Mouse (Mus musculus) cerebellum, postnatal 4 days (tissue): ENCODE data around the gene Sult1a1.

Source experiments
- DNase-seq, 2 experiments: peaks; one replicate each; pipeline ENCODE4 v3.0.0; 2022; ENCODE audit warnings: low spot score in 2 of 2, mixed read lengths in 1 of 2

Gene Sult1a1

DNA sequence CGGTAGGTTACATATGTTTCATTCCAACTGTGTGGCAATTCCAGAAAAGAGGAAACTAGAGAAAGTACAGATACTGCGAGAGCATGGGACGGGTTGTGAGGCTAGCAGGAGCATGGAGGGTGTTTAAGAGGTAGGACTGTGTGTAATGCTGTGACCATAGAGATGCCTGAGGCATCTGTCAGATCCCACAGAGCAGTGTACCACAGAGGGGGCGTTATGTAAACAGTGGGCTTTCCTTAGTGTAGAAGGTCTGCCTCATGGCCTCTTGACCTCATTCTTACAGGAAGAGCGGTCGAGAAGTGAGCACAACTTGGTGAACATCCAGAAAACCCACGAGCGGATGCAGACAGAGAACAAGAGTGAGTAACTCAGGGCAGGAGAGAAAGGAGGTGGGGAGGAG is 12.6 kb downstream of the Sult1a1 start:
- DNase-seq = no peak

DNA sequence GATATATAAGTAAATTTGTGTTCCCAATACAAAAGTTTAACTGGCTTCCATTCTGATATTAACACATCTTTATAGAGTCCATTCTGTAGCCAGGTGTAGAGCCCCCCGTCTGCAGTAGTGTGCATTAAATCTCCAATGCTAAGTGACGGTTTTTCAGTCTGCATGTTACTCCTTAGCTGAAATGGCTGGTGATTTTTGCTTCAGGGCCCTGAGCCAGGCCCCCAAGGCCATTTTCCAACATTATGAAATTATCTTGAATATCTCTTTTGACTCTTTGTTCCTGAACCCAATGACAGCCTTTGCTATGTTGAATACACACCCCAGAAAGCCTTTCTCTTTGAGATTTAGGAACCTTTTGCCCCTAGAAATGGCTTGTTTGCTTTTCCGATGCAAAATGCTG is 16.5 kb downstream of the Sult1a1 start:
- no peak for DNase-seq

GRCm38 (mm10) chr7:126657522-126657921 is 18.7 kb downstream of the Sult1a1 start:
- no peak for DNase-seq

GRCm38 (mm10) chr7:126655695-126656094 is 20.5 kb downstream of the Sult1a1 start:
- no peak for DNase-seq

DNA sequence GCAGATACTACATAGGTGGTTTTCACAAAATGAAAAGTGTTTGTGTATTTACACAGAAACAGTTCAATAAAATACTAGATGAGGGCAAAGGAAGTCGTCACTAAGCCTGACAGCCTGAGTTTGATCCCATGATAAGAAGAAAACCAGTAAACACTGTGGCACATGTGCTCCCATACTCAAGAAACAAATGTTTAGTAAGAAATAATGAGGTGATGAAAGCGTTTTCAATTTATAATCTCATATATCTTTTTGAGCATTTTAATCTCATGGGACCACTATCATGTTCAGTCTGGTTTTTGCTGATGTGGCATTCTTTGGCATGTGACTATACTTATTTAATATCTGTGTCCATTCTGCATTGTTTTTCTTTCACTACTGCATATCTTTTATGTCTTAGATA is 22.2 kb downstream of the Sult1a1 start:
- DNase-seq = no peak

DNA sequence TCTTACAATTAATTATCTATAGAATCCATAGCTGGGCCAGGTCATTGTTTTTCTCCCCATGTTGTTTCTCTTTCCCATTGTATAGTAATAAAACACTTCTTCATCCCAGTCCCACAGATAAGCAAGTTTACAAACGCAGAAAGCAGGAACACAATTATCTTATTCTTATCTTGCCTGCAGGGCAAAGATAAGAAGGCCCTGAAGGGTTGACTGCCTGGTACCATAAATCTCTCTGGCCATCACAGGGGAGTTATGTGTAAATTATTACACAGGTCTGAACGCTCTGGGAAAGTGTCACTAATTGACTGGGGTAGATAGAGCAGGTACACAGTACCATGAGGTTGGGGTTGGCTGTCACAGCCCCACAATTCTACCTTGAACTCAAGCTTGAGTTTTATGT is 25.4 kb downstream of the Sult1a1 start:
- no peak for DNase-seq

- DNase-seq = peak; percentile 85 to 92
These were observed 26.8 kb downstream of the Sult1a1 start, which contains the start of gene Sgf29 for GRCm38 (mm10) chr7:126649231-126650051. Sgf29 (plus strand) TSS chr7:126649309.

DNA sequence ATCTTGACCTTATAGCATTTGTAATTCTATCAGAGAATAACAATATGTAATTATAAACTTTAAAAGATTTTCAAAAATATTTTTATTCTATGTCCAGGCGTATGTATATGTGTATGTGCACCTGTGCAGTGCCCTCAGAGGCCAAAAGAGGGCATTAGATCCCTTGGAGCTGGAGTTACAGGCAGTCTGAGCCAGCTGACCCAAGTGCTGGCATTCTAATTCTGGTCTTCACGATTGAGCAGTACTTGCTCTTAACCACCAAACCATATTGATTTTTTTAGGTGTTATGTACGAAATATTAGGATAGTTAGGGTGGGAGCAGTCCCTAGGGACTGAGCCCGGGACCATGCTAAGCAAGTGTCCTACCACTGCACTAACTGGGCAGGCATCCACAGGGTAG is 27.7 kb downstream of the Sult1a1 start:
- no peak for DNase-seq

DNA sequence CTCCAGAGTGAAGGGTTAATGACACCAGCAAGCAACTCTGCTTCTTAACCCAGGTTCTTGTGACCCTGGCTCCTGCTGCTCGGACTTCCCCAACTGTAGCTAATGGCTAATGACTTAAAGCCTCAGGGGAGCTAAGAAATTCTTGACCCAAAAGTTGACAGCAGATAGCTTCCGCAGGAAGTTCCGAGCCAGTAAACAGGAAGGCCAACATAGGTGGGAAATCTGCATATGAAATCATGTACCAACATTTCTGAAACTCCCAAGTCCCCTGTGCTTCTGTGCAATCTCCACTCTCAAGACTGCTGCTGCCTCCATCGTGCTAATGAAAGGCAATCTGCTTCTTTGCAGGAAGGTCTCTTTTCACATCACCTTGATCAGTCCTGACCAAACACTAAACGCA is 30.5 kb downstream of the Sult1a1 start:
- DNase-seq = no peak

DNA sequence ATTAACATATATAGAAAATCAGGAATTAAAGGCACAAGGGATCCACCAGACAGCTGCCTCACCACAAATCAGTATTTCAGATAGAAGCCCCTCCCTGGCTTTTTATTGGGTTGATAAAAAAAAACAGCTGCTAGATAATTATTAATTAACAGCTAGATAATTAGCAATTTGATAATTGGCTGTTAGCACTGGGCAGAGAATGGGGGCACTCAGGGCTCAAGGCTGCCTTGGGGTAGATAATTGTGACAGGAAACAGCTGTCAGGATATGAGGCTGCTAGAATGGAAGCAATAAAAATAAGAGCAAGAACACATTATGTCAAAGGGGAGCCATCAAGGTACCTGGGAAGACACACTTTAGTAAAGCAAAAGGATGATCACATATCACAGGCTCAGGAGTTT is 31.3 kb downstream of the Sult1a1 start:
- DNase-seq = no peak

- DNase-seq = no peak
These were observed 31.9 kb downstream of the Sult1a1 start for GRCm38 (mm10) chr7:126644345-126644744.

- DNase-seq = peak in 1 of 2 experiments; percentile 22
These were observed 33.0 kb downstream of the Sult1a1 start for GRCm38 (mm10) chr7:126643244-126643617.

DNA sequence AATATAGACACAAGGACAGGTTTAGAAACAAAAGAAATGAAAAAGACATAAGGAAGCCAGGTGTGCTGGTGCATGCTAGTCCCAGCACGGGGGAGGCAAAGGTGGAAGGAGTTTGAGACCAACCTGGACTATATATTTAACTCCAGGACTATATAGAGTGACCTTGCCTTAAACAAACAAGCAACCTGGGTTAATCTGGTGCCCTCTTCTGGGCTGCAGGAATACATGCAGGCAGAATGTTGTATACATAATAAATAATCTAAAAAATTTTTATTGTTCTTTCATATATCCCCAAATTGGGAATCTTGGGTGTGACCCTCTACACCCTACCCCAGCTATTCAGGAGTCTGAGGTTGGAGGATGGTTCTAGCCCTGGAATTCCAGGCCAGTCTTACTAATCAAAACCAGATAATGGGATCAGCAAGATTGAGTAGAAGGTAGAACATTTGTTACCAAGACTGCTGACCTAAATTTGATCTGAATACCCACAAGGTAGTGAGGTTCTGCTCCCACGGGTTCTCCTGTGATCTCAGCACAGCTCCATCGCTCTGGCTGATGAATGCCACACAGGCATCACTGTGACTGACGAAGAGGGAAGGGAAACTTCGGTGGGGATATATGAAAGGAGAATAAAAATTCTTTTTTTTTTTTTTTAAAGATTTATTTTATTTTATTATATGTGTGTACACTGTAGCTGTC is 33.5 kb downstream of the Sult1a1 start:
- no peak for DNase-seq

GRCm38 (mm10) chr7:126636733-126637520 is 39.3 kb downstream of the Sult1a1 start:
- no peak for DNase-seq

- no peak for DNase-seq
These were observed 40.9 kb downstream of the Sult1a1 start for GRCm38 (mm10) chr7:126635375-126635774.

DNA sequence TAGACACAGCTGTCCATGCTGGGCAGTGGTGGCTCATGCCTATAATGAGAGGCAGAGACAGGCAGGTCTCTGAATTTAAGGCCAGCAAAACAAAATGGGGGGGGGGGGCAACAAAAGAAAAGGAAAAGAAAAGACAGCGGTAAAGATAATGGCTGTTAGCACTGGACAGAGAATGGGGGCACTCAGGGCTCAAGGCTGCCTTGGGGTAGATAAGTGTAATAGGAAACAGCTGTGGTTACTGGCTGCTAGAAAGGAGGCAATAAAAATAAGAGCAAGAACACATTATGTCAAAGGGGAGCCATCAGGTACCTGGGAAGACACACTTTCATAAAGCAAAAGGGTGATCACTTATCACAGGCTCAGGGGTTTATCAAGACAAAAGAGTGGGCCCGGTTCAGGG is 43.8 kb downstream of the Sult1a1 start:
- DNase-seq = no peak

DNA sequence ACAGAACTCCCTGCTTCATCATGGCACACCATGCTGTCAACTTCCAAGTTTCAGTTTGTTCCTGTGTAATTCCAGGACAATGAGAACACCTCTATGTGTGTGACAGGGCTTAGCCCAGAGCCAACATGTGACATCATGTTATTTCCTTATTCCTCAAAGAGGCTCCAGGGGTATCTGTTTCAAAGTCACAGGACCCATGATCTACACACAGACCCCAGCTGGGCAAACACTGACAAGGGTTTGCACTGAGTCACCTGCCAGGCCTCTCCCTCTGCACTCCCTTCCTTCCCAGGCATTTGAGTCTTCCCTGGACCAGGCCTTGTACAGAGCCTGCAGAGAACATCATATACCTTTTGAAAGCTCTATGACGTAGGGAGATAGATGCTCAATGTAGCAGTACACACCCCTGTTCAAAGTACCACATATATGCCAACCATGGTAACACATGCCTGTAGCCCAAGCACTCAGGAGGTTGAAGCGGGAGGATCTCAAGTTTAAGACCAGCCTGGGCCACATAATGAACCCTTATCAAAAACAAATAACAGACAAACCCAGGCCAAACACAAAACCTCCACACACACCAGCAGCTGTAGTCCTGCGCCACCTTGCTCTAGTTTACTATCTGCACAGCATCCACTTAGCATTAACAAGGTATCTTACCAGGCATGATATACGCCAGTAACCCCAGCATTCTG is 45.3 kb downstream of the Sult1a1 start, which contains the start of gene Nupr1:
Nupr1 (minus strand) TSS at position 38 of the 695 bp plus-strand sequence.
- DNase-seq = no peak

DNA sequence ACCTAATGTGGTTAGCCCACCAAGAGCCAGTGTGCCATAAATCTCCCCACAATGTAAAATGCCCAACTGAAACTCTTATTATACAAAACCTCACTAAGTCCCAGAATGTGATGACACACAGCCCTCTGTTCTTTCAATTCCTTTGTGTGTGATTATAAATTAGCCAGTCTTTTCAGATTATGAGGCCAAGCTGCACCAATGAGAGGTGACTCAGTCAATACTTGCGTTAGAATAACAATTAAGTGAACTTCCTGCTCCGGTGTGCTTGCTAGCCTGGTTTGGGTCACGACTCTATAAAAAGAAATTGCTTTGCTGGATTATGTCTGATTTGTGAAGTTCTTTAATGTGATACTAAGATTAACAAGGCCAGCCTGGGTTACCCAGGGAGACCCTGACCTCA is 46.3 kb downstream of the Sult1a1 start:
- DNase-seq = no peak

DNA sequence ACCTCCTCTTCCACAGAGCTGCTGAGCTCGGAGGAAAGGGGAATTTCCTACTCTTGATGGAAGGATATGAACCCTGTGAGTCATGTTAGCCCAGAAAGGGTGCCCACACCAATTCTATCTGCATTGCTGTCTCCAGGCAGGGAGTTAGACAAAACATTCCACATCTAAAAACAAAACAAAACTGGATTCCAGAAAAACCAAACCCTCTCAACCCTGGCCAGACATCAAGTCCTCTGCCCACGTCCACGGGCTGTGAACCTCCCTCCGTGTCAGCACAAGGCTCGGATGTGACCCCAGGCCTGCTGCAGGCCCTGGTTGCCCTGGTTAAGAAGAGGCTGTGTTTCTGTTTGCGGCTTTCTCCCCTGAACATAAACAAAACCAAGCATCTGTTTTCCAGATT is 48.1 kb downstream of the Sult1a1 start:
- DNase-seq = no peak

- DNase-seq = no peak
These were observed 50.2 kb downstream of the Sult1a1 start for GRCm38 (mm10) chr7:126625807-126626600.

GRCm38 (mm10) chr7:126625369-126625768 is 50.9 kb downstream of the Sult1a1 start:
- DNase-seq = peak in 1 of 2 experiments; percentile 5
